Mouse (Mus musculus): ENCODE data around the gene Rab31. TPM values are rescaled to one million over a fixed set of nuclear protein-coding genes. Genes with fewer than 3 reads are reported as not detected.

Gene Rab31
- polyA plus RNA-seq, 1 experiment from 2014 or later: 81.7 TPM

GRCm38 (mm10) chr17:65681516-65681915 lies 91.0 kb downstream of the Rab31 start:
- no peaks in the 10 kb centered on the region for H3K27me3 ChIP-seq (ENCODE audit: control insufficient read depth, insufficient read depth, low read length)
- DNase-seq (ENCODE audit: low spot score) (no peak), ATAC-seq (ENCODE audit: low FRiP score) (no peak)
- H3K4me1 ChIP-seq (replicated peaks; ENCODE audit: control insufficient read depth, insufficient read depth, low read length): no peaks in the 10 kb centered on the region
- no peak overlapping the region for H3K9ac ChIP-seq
- no peak overlapping the region for H3K4me2 ChIP-seq (replicated peaks)
- WGBS: 90% methylated on average over 6 of the region's 6 CpGs
- no peaks in the 10 kb centered on the region for H3K36me3 ChIP-seq (replicated peaks; ENCODE audit: control insufficient read depth, insufficient read depth)
- H3K9me3 ChIP-seq (ENCODE audit: control insufficient read depth, low read length): no peaks in the 10 kb centered on the region
- H3K4me3 ChIP-seq (replicated peaks; ENCODE audit: low read length): no peak overlapping the region
- no peak overlapping the region for H3K27ac ChIP-seq

- DNase-seq (ENCODE audit: low spot score) (no peak), ATAC-seq (ENCODE audit: low FRiP score) (no peak)
- H3K4me3 ChIP-seq (replicated peaks; ENCODE audit: low read length): no peak overlapping the region
- H3K4me1 ChIP-seq (replicated peaks; ENCODE audit: control insufficient read depth, insufficient read depth, low read length): no peaks in the 10 kb centered on the region
- H3K27me3 ChIP-seq (ENCODE audit: control insufficient read depth, insufficient read depth, low read length): no peaks in the 10 kb centered on the region
- H3K9ac ChIP-seq: no peak overlapping the region
- no peaks in the 10 kb centered on the region for H3K36me3 ChIP-seq (replicated peaks; ENCODE audit: control insufficient read depth, insufficient read depth)
- 89% methylated on average over 2 of the region's 2 CpGs for WGBS
- H3K27ac ChIP-seq: no peak overlapping the region
- no peak overlapping the region for H3K4me2 ChIP-seq (replicated peaks)
- H3K9me3 ChIP-seq (ENCODE audit: control insufficient read depth, low read length): no peaks in the 10 kb centered on the region
Measured at GRCm38 (mm10) chr17:65680801-65681412, 91.6 kb downstream of the Rab31 start.

- no peaks in the 10 kb centered on the region for H3K9me3 ChIP-seq (ENCODE audit: control insufficient read depth, low read length)
- H3K27ac ChIP-seq: no peak overlapping the region
- no peaks in the 10 kb centered on the region for H3K27me3 ChIP-seq (ENCODE audit: control insufficient read depth, insufficient read depth, low read length)
- H3K9ac ChIP-seq: no peak overlapping the region
- no peak overlapping the region for H3K4me3 ChIP-seq (replicated peaks; ENCODE audit: low read length)
- H3K4me2 ChIP-seq (replicated peaks): no peak overlapping the region
- H3K36me3 ChIP-seq (replicated peaks; ENCODE audit: control insufficient read depth, insufficient read depth): no peaks in the 10 kb centered on the region
- ATAC-seq (ENCODE audit: low FRiP score): no peak
- no peaks in the 10 kb centered on the region for H3K4me1 ChIP-seq (replicated peaks; ENCODE audit: control insufficient read depth, insufficient read depth, low read length)
- DNase-seq (ENCODE audit: low spot score): no peak
- WGBS: 81% methylated on average over 14 of the region's 14 CpGs
Measured at GRCm38 (mm10) chr17:65679806-65680446, 92.6 kb downstream of the Rab31 start.

- no peak overlapping the region for H3K9ac ChIP-seq
- ATAC-seq (ENCODE audit: low FRiP score): no peak
- no peaks in the 10 kb centered on the region for H3K36me3 ChIP-seq (replicated peaks; ENCODE audit: control insufficient read depth, insufficient read depth)
- no peak overlapping the region for H3K4me2 ChIP-seq (replicated peaks)
- H3K27me3 ChIP-seq (ENCODE audit: control insufficient read depth, insufficient read depth, low read length): no peaks in the 10 kb centered on the region
- H3K4me1 ChIP-seq (replicated peaks; ENCODE audit: control insufficient read depth, insufficient read depth, low read length): no peaks in the 10 kb centered on the region
- no peak overlapping the region for H3K27ac ChIP-seq
- no peak overlapping the region for H3K4me3 ChIP-seq (replicated peaks; ENCODE audit: low read length)
- no peak for DNase-seq (ENCODE audit: low spot score)
- no peaks in the 10 kb centered on the region for H3K9me3 ChIP-seq (ENCODE audit: control insufficient read depth, low read length)
- WGBS: 91% methylated on average over 1 of the region's 1 CpGs
Measured at GRCm38 (mm10) chr17:65677742-65678141, 94.8 kb downstream of the Rab31 start.

GRCm38 (mm10) chr17:65676536-65676935 lies 96.0 kb downstream of the Rab31 start:
- WGBS: 95% methylated on average over 8 of the region's 8 CpGs
- no peak overlapping the region for H3K4me3 ChIP-seq (replicated peaks; ENCODE audit: low read length)
- H3K36me3 ChIP-seq (replicated peaks; ENCODE audit: control insufficient read depth, insufficient read depth): no peaks in the 10 kb centered on the region
- H3K27me3 ChIP-seq (ENCODE audit: control insufficient read depth, insufficient read depth, low read length): no peaks in the 10 kb centered on the region
- DNase-seq (ENCODE audit: low spot score) (no peak), ATAC-seq (ENCODE audit: low FRiP score) (no peak)
- H3K9me3 ChIP-seq (ENCODE audit: control insufficient read depth, low read length): no peaks in the 10 kb centered on the region
- no peaks in the 10 kb centered on the region for H3K4me1 ChIP-seq (replicated peaks; ENCODE audit: control insufficient read depth, insufficient read depth, low read length)
- H3K27ac ChIP-seq: no peak overlapping the region
- H3K9ac ChIP-seq: no peak overlapping the region
- H3K4me2 ChIP-seq (replicated peaks): no peak overlapping the region

- Histone ChIP-seq H3K36me3 (replicated peaks; ENCODE audit: control insufficient read depth, insufficient read depth) (no peaks in the 10 kb centered on the region), H3K27me3 (ENCODE audit: control insufficient read depth, insufficient read depth, low read length) (no peaks in the 10 kb centered on the region), H3K4me3 (replicated peaks; ENCODE audit: low read length) (no peak overlapping the region), H3K4me2 (replicated peaks) (no peak overlapping the region), H3K9ac (no peak overlapping the region), H3K4me1 (replicated peaks; ENCODE audit: control insufficient read depth, insufficient read depth, low read length) (no peaks in the 10 kb centered on the region), H3K27ac (no peak overlapping the region), H3K9me3 (ENCODE audit: control insufficient read depth, low read length) (no peaks in the 10 kb centered on the region)
- no peak for DNase-seq (ENCODE audit: low spot score)
- WGBS: 85% methylated on average over 3 of the region's 3 CpGs
- no peak for ATAC-seq (ENCODE audit: low FRiP score)
Measured at GRCm38 (mm10) chr17:65675985-65676384, 96.6 kb downstream of the Rab31 start.

GRCm38 (mm10) chr17:65674710-65675171 lies 97.8 kb downstream of the Rab31 start:
- Histone ChIP-seq H3K4me2 (replicated peaks) (no peak overlapping the region), H3K4me3 (replicated peaks; ENCODE audit: low read length) (no peak overlapping the region), H3K9me3 (ENCODE audit: control insufficient read depth, low read length) (no peaks in the 10 kb centered on the region), H3K27me3 (ENCODE audit: control insufficient read depth, insufficient read depth, low read length) (no peaks in the 10 kb centered on the region), H3K27ac (no peak overlapping the region), H3K4me1 (replicated peaks; ENCODE audit: control insufficient read depth, insufficient read depth, low read length) (no peaks in the 10 kb centered on the region), H3K36me3 (replicated peaks; ENCODE audit: control insufficient read depth, insufficient read depth) (no peaks in the 10 kb centered on the region), H3K9ac (no peak overlapping the region)
- no peak for DNase-seq (ENCODE audit: low spot score)
- no peak for ATAC-seq (ENCODE audit: low FRiP score)
- whole genome bisulfite sequencing: 41% methylated on average over 1 of the region's 1 CpGs

GRCm38 (mm10) chr17:65672926-65673325 lies 99.6 kb downstream of the Rab31 start:
- whole genome bisulfite sequencing: 94% methylated on average over 7 of the region's 7 CpGs
- H3K36me3 ChIP-seq (replicated peaks; ENCODE audit: control insufficient read depth, insufficient read depth): no peaks in the 10 kb centered on the region
- H3K9ac ChIP-seq: no peak overlapping the region
- H3K4me1 ChIP-seq (replicated peaks; ENCODE audit: control insufficient read depth, insufficient read depth, low read length): no peaks in the 10 kb centered on the region
- H3K9me3 ChIP-seq (ENCODE audit: control insufficient read depth, low read length): no peaks in the 10 kb centered on the region
- H3K27me3 ChIP-seq (ENCODE audit: control insufficient read depth, insufficient read depth, low read length): no peaks in the 10 kb centered on the region
- no peak for DNase-seq (ENCODE audit: low spot score)
- no peak overlapping the region for H3K4me2 ChIP-seq (replicated peaks)
- H3K4me3 ChIP-seq (replicated peaks; ENCODE audit: low read length): no peak overlapping the region
- no peak overlapping the region for H3K27ac ChIP-seq
- no peak for ATAC-seq (ENCODE audit: low FRiP score)

GRCm38 (mm10) chr17:65669061-65669460 lies 103.5 kb downstream of the Rab31 start:
- H3K4me3 ChIP-seq (replicated peaks; ENCODE audit: low read length): no peak overlapping the region
- 88% methylated on average over 4 of the region's 4 CpGs for WGBS
- H3K4me2 ChIP-seq (replicated peaks): no peak overlapping the region
- ATAC-seq (ENCODE audit: low FRiP score) (no peak), DNase-seq (ENCODE audit: low spot score) (no peak)
- no peaks in the 10 kb centered on the region for H3K36me3 ChIP-seq (replicated peaks; ENCODE audit: control insufficient read depth, insufficient read depth)
- no peaks in the 10 kb centered on the region for H3K9me3 ChIP-seq (ENCODE audit: control insufficient read depth, low read length)
- no peaks in the 10 kb centered on the region for H3K27me3 ChIP-seq (ENCODE audit: control insufficient read depth, insufficient read depth, low read length)
- H3K9ac ChIP-seq: no peak overlapping the region
- no peak overlapping the region for H3K27ac ChIP-seq
- H3K4me1 ChIP-seq (replicated peaks; ENCODE audit: control insufficient read depth, insufficient read depth, low read length): no peaks in the 10 kb centered on the region

Measured in hindbrain, embryonic 14.5 days (tissue).